Mouse (Mus musculus): ENCODE measurements around the gene Gsk3a.

DNA sequence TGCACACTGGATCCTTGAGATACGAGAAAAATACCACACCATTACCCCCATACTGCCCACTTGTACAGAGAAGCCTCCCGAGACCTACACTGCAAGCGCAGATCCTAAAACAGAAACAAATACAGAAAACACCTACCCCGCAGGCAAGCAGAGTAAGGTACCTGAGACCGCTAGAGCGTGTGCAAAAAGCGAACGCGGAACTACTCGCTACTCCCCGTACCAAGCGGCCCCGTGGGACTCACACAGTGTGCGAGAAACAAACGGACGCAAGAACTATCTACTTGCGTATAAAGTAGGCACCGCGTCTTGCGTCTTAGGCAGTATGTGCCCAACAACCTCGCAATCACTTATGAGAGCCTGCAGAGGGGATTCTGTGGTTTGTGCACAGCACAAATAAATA is 55.8 kb downstream of the Gsk3a start:
- TF ChIP-seq CTCF (IDR thresholded peaks at IDR 0.05; ENCODE audit: control insufficient read depth, insufficient read depth, insufficient read length) (no peak), CEBPB (IDR thresholded peaks at IDR 0.05; ENCODE audit: low read depth) (no peak), USF1 (IDR thresholded peaks at IDR 0.05; ENCODE audit: low read depth) (no peak), FOSL1 (IDR thresholded peaks at IDR 0.05; ENCODE audit: insufficient read depth, low read length, poor library complexity, severe bottlenecking) (no peak), MAX (IDR thresholded peaks at IDR 0.05) (no peak), MYOG (IDR thresholded peaks at IDR 0.05; ENCODE audit: control insufficient read depth, extremely low read depth, insufficient read length) (no peak)
